ENCODE assay signal across 10 mouse cellular contexts in genomic region chr4:130896372-130896771, GRCm38 (mm10). TPM values are rescaled to one million over a fixed set of nuclear protein-coding genes. Genes with fewer than 3 reads are reported as not detected.
A peak's percentile ranks its signal among the peaks of the same experiment; 100 is the strongest.
DNase-seq lines count a peak whose midpoint lies in the region; ATAC-seq and TF ChIP-seq lines count a peak whose summit lies in the region.
"Had no signal": no experiment of that assay in that cellular context is flagged by ENCODE, and none has a peak within 500 bp of the region (broad histone marks: within the 10 kb centered on the region; RNA-seq: fewer than 3 reads in every experiment).

No protein-coding gene starts in this region.

- no peaks in the 10 kb centered on the region for H3K4me1 ChIP-seq in kidney, postnatal 0 days (replicated peaks; ENCODE audit: insufficient read depth, low read length)
- H3K4me1 ChIP-seq: lung, embryonic 15.5 days had no signal

- H3K9ac ChIP-seq in kidney, postnatal 0 days (ENCODE audit: low read depth, low read length), result no peak overlapping the region
- H3K9ac ChIP-seq: heart, embryonic 13.5 days; lung, embryonic 15.5 days had no signal

- no peaks in the 10 kb centered on the region for H3K36me3 ChIP-seq in kidney, postnatal 0 days (ENCODE audit: insufficient read depth, low read length)
- H3K36me3 ChIP-seq: heart, embryonic 13.5 days; lung, embryonic 15.5 days had no signal

- H3K9me3 ChIP-seq in kidney, postnatal 0 days (replicated peaks; ENCODE audit: low read length), result no peaks in the 10 kb centered on the region
- H3K9me3 ChIP-seq: heart, embryonic 13.5 days; lung, embryonic 15.5 days had no signal

- peak; percentile 27 to 30 for DNase-seq in cerebellum, postnatal 36 days
- DNase-seq in cerebellum, adult 8-10 months, result no peak
- DNase-seq in left cerebral cortex, adult 2 months (ENCODE audit: extremely low spot score in 1 of 2, low spot score in 2 of 2), result peak; percentile 31 to 42
- DNase-seq in left cerebral cortex, adult 8-10 months (ENCODE audit: low spot score in 2 of 2), result no peak
- DNase-seq in T-cell, adult 2 months (ENCODE audit: low spot score), result peak; percentile 82
- DNase-seq in kidney, postnatal 0 days (ENCODE audit: low spot score), result peak; percentile 69
- peak; percentile 71 for DNase-seq in retina, embryonic 14.5 days (ENCODE audit: low spot score)
- DNase-seq in neural tube, embryonic 10.5 days (ENCODE audit: extremely low spot score, low spot score), result no peak

- H3K27me3 ChIP-seq in kidney, postnatal 0 days (ENCODE audit: insufficient read depth, low read length), result no peaks in the 10 kb centered on the region
- H3K27me3 ChIP-seq: heart, embryonic 13.5 days; lung, embryonic 15.5 days had no signal

- no peak for ATAC-seq in kidney, postnatal 0 days (replicated peaks; ENCODE audit: low FRiP score, low read depth)

- H3K4me2 ChIP-seq in kidney, postnatal 0 days (ENCODE audit: low read length), result no peak overlapping the region
- H3K4me2 ChIP-seq: heart, embryonic 13.5 days; lung, embryonic 15.5 days had no signal

- H3K4me3 ChIP-seq in left cerebral cortex, adult 2 months, result no peak overlapping the region
- no peak overlapping the region for H3K4me3 ChIP-seq in kidney, postnatal 0 days (replicated peaks; ENCODE audit: low read depth, low read length)
- H3K4me3 ChIP-seq: heart, embryonic 13.5 days; lung, embryonic 15.5 days had no signal

- 80% methylated on average over 2 of the region's 2 CpGs for WGBS in kidney, postnatal 0 days

- intact Hi-C loops in left cerebral cortex, adult 2 months (cut with DNase I), result loop anchor here (1.0 kb wide), 1 partner anchor 51 kb away; no protein-coding TSS in a partner anchor

- no peak overlapping the region for H3K27ac ChIP-seq in left cerebral cortex, adult 2 months
- H3K27ac ChIP-seq in kidney, postnatal 0 days, result no peak overlapping the region
- H3K27ac ChIP-seq: heart, embryonic 13.5 days; lung, embryonic 15.5 days had no signal

- TF ChIP-seq CTCF in left cerebral cortex, adult 2 months (IDR thresholded peaks at IDR 0.05), result peak; percentile 59
- TF ChIP-seq CTCF in kidney, postnatal 0 days (IDR thresholded peaks at IDR 0.05; ENCODE audit: low read depth), result peak; percentile 83

RNA-seq across cellular contexts. Expression of gene Laptm5, which starts 16.6 kb away (rescaled TPM):
- 10 to 100 TPM; 32.1 to 33.9 TPM for total RNA-seq in left cerebral cortex, adult 2 months (2021)
- total RNA-seq in left cerebral cortex, adult 8-10 months (2022), result 100 to 1,000 TPM in 2 of 4 experiments, 10 to 100 TPM in 2; 37.3 to 127 (median 71.2) TPM
- polyA plus RNA-seq in kidney, postnatal 0 days (2015; fragmentation: Nextera tagmentation; extraction: Ambion mirVana), result 24.2 and 26.8 TPM in 2 replicates

RNA-seq across cellular contexts. Expression of gene Matn1, which starts 47.8 kb away (rescaled TPM):
- total RNA-seq in left cerebral cortex, adult 2 months (2021), result 1 to 10 TPM; 1.1 to 1.4 TPM
- under 1 TPM; 0.48 to 0.86 (median 0.70) TPM for total RNA-seq in left cerebral cortex, adult 8-10 months (2022)
- polyA plus RNA-seq in kidney, postnatal 0 days (2015; fragmentation: Nextera tagmentation; extraction: Ambion mirVana), result 0.24 and 0.29 TPM in 2 replicates
- polyA plus RNA-seq: heart, embryonic 13.5 days had no signal

Comparison
In these comparisons a context has a peak if more than half of its experiments do, and no peak if none do; other contexts are left out.
1. DNase-seq: peak in cerebellum, postnatal 36 days (2 of 2), left cerebral cortex, adult 2 months (2 of 2), T-cell, adult 2 months (single experiment), kidney, postnatal 0 days (single experiment) and retina, embryonic 14.5 days (single experiment); none in cerebellum, adult 8-10 months (single experiment), left cerebral cortex, adult 8-10 months (0 of 2) and neural tube, embryonic 10.5 days (single experiment).